Mouse (Mus musculus) spleen, adult 2 months (tissue): Measurements from ENCODE around the gene Arih1.

Experiments used
- CTCF ChIP-seq: fragments of 200-500 bp; IDR thresholded peaks from 2 replicates; pipeline ENCODE4 v1.5.1; 2011; ENCODE audit warnings: mild to moderate bottlenecking, inconsistent platforms; ENCODE audit not compliant: insufficient read depth, insufficient read length, insufficient replicate concordance; ENCODE audit errors: extremely low read depth
- POLR2A ChIP-seq: fragments of 200-500 bp; IDR thresholded peaks from 2 replicates; pipeline ENCODE4 v1.6.1; 2011; ENCODE audit warnings: low read depth, low read length, inconsistent platforms

- TF ChIP-seq CTCF (no peak), POLR2A (no peak)
Observed at GRCm38 (mm10) chr9:59369646-59370045, 116.8 kb downstream of the Arih1 start.
